Comparison of ENCODE assay signal across 8 mouse cellular contexts in genomic region chr7:45216442-45217183, GRCm38 (mm10). TPM values are rescaled to one million over a fixed set of nuclear protein-coding genes. Genes with fewer than 3 reads are reported as not detected.
DNase-seq lines count a peak whose midpoint lies in the region; ATAC-seq and TF ChIP-seq lines count a peak whose summit lies in the region.

No protein-coding gene starts in this region.

- H3K27me3 ChIP-seq in heart, embryonic 10.5 days (ENCODE audit: insufficient read depth, poor library complexity, severe bottlenecking): peaks cover 8% of the 10 kb centered on the region

- no peaks in the 10 kb centered on the region for H3K4me1 ChIP-seq in cortical plate, adult 2 months (ENCODE audit: control insufficient read depth, insufficient read depth, low read length)
- H3K4me1 ChIP-seq in heart, embryonic 10.5 days: peaks cover 51% of the 10 kb centered on the region

- no peak for TF ChIP-seq POLR2A in cortical plate, adult 2 months (IDR thresholded peaks at IDR 0.05; ENCODE audit: extremely low read depth, insufficient read depth, low read length)

- peak overlapping the region; percentile 76 for H3K27ac ChIP-seq in gastrocnemius, adult 2 months
- H3K27ac ChIP-seq in cortical plate, adult 2 months (ENCODE audit: insufficient read depth, low read length): no peak overlapping the region
- H3K27ac ChIP-seq in heart, embryonic 10.5 days: peak overlapping the region; percentile 96

- no peak for TF ChIP-seq CTCF in gastrocnemius, adult 2 months (IDR thresholded peaks at IDR 0.05)
- TF ChIP-seq CTCF in cortical plate, adult 2 months (IDR thresholded peaks at IDR 0.05; ENCODE audit: extremely low read depth, insufficient read depth, low read length): no peak

- no peaks in the 10 kb centered on the region for H3K9me3 ChIP-seq in heart, embryonic 10.5 days

- peaks cover 46% of the 10 kb centered on the region for H3K36me3 ChIP-seq in heart, embryonic 10.5 days

- H3K4me3 ChIP-seq in gastrocnemius, adult 2 months: peak overlapping the region; percentile 79
- peak overlapping the region; percentile 16; the same call in 1 of the 2 replicates for H3K4me3 ChIP-seq in cortical plate, adult 2 months (ENCODE audit: insufficient read depth, low read length)
- peak overlapping the region; percentile 93 for H3K4me3 ChIP-seq in heart, embryonic 10.5 days

- ATAC-seq in megakaryocyte progenitor cell, adult 5-6 weeks (replicated peaks; ENCODE audit: poor library complexity): 0 out of 2 replicates have a peak, but pooled peaks have one; percentile 7

- under 1% methylated on average over 13 of the region's 13 CpGs for WGBS in heart, embryonic 10.5 days

- peak; percentile 65 for DNase-seq in gastrocnemius, adult 2 months
- no peak for DNase-seq in gastrocnemius, adult 18-20 months (ENCODE audit: low spot score)
- DNase-seq in heart, embryonic 10.5 days (ENCODE audit: low spot score): peak; percentile 92
- DNase-seq in kidney, postnatal 14 days: peak; percentile 88
- peak; percentile 46 for DNase-seq in testis, postnatal 14 days (ENCODE audit: low spot score)
- DNase-seq in spleen, postnatal 36 days (ENCODE audit: low spot score in 2 of 2): no peak

- intact Hi-C loops in gastrocnemius, adult 2 months (cut with DNase I): no loop called here

RNA-seq across cellular contexts. Expression of gene Tead2, which starts 1.1 kb away (rescaled TPM):
- 1 to 10 TPM; 2.6 to 4.1 TPM for total RNA-seq in gastrocnemius, adult 2 months (2021)
- total RNA-seq in gastrocnemius, adult 18-20 months (2021): 1 to 10 TPM; 1.2 to 1.3 TPM
- 5.0 and 6.4 TPM in 2 replicates for polyA plus RNA-seq in cortical plate, adult 2 months (2012; rRNA removed)
- 161 and 210 TPM in 2 replicates for polyA plus RNA-seq in heart, embryonic 10.5 days (2016; fragmentation: Nextera tagmentation; extraction: Ambion mirVana)
- 2.2 TPM in 1 of 2 replicates, not detected in the other for total RNA-seq in megakaryocyte progenitor cell, adult 5-6 weeks (2015)
- 0.20 TPM in 1 of 2 replicates, not detected in the other for total RNA-seq in megakaryocyte progenitor cell, adult 5-6 weeks (2017)

RNA-seq across cellular contexts. Expression of gene Dkkl1, which starts 4.7 kb away (rescaled TPM):
- total RNA-seq in gastrocnemius, adult 2 months (2021): not detected
- total RNA-seq in gastrocnemius, adult 18-20 months (2021): not detected
- polyA plus RNA-seq in cortical plate, adult 2 months (2012; rRNA removed): 41.4 and 47.2 TPM in 2 replicates
- 1.2 and 1.9 TPM in 2 replicates for polyA plus RNA-seq in heart, embryonic 10.5 days (2016; fragmentation: Nextera tagmentation; extraction: Ambion mirVana)
- total RNA-seq in megakaryocyte progenitor cell, adult 5-6 weeks (2015): 3.8 and 5.4 TPM in 2 replicates
- 4.2 and 5.6 TPM in 2 replicates for total RNA-seq in megakaryocyte progenitor cell, adult 5-6 weeks (2017)

RNA-seq across cellular contexts. Expression of gene Ccdc155, which starts 11.9 kb away (rescaled TPM):
- total RNA-seq in gastrocnemius, adult 2 months (2021): not detected
- total RNA-seq in gastrocnemius, adult 18-20 months (2021): not detected
- 4.7 and 5.0 TPM in 2 replicates for polyA plus RNA-seq in cortical plate, adult 2 months (2012; rRNA removed)
- polyA plus RNA-seq in heart, embryonic 10.5 days (2016; fragmentation: Nextera tagmentation; extraction: Ambion mirVana): 0.69 and 0.88 TPM in 2 replicates
- 0.15 TPM in 1 of 2 replicates, not detected in the other for total RNA-seq in megakaryocyte progenitor cell, adult 5-6 weeks (2015)
- total RNA-seq in megakaryocyte progenitor cell, adult 5-6 weeks (2017): 0.34 TPM in 1 of 2 replicates, not detected in the other

RNA-seq across cellular contexts. Expression of gene Cd37, which starts 22.3 kb away (rescaled TPM):
- total RNA-seq in gastrocnemius, adult 2 months (2021): 1 to 10 TPM in 1 of 2 experiments, under 1 TPM in 1; 0.69 to 1.3 TPM
- 1 to 10 TPM; 1.1 to 1.2 TPM for total RNA-seq in gastrocnemius, adult 18-20 months (2021)
- 10.6 and 11.9 TPM in 2 replicates for polyA plus RNA-seq in cortical plate, adult 2 months (2012; rRNA removed)
- 1.5 and 2.3 TPM in 2 replicates for polyA plus RNA-seq in heart, embryonic 10.5 days (2016; fragmentation: Nextera tagmentation; extraction: Ambion mirVana)
- total RNA-seq in megakaryocyte progenitor cell, adult 5-6 weeks (2015): 104 and 124 TPM in 2 replicates
- total RNA-seq in megakaryocyte progenitor cell, adult 5-6 weeks (2017): 76.6 and 81.9 TPM in 2 replicates

RNA-seq across cellular contexts. Expression of gene Slc6a16, which starts 24.3 kb away (rescaled TPM):
- not detected for total RNA-seq in gastrocnemius, adult 2 months (2021)
- total RNA-seq in gastrocnemius, adult 18-20 months (2021): not detected
- 2.1 TPM in 2 replicates for polyA plus RNA-seq in cortical plate, adult 2 months (2012; rRNA removed)
- 0.50 and 0.83 TPM in 2 replicates for polyA plus RNA-seq in heart, embryonic 10.5 days (2016; fragmentation: Nextera tagmentation; extraction: Ambion mirVana)
- total RNA-seq in megakaryocyte progenitor cell, adult 5-6 weeks (2015): not detected in 2 replicates
- total RNA-seq in megakaryocyte progenitor cell, adult 5-6 weeks (2017): not detected in 2 replicates

Comparison
In these comparisons a context has a peak if more than half of its experiments do, and no peak if none do; other contexts are left out.
1. DNase-seq: peak in gastrocnemius, adult 2 months (single experiment), heart, embryonic 10.5 days (single experiment), kidney, postnatal 14 days (single experiment) and testis, postnatal 14 days (single experiment); none in gastrocnemius, adult 18-20 months (single experiment) and spleen, postnatal 36 days (0 of 2).
2. H3K4me3 ChIP-seq: peak in every context shown above with its lines; median percentile 93 in heart, embryonic 10.5 days; 79 in gastrocnemius, adult 2 months; 16 in cortical plate, adult 2 months.
3. RNA of gene Dkkl1, which starts 4.7 kb away (total RNA-seq): 3.8 to 5.6 TPM in megakaryocyte progenitor cell, adult 5-6 weeks; not detected in gastrocnemius, adult 18-20 months and not detected in gastrocnemius, adult 2 months; every median in the first group is over 4 times any median in the second.